Mouse (Mus musculus) stomach, postnatal 0 days (tissue): ENCODE measurements around the gene Olfr1416.

ENCODE experiments used
- CTCF ChIP-seq: IDR thresholded peaks from 2 replicates; pipeline ENCODE4 v1.5.1; 2016; ENCODE audit warnings: antibody characterized with exemption, low read depth, mild to moderate bottlenecking, moderate library complexity
- EP300 ChIP-seq: optimal IDR thresholded peaks from 2 replicates; pipeline ENCODE3; 2016; ENCODE audit warnings: antibody characterized with exemption

DNA sequence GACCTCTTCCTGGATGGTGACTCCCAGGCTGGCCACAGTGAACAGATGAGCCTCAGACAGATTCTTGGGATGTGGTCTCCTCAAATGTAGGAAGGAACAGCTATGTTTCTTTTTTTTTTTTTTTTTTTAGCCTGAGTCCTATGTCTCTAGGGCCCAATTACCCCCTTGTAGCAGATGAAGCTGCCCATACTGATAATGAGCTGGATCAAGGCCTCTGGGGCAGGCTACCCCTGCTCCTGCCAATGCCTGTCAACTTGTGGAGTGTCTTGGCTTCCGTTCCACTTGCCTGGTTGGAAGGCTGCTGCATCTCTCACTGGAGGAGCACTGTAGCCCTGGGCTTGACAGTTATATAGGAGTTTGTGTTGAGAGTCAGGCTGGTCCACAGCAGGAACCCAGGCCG, 11.1 kb upstream of the Olfr1416 start, which contains the start of gene Olfr1415:
- no peak for TF ChIP-seq CTCF
- no peak for TF ChIP-seq EP300
